Mouse (Mus musculus): ENCODE results near the gene Brca1.
"Not testable (repeated sequence)": the region's sequence is repeated elsewhere in the genome, so short reads cannot be mapped to it uniquely, and the experiment has no call there.

Brca1 gene

DNA sequence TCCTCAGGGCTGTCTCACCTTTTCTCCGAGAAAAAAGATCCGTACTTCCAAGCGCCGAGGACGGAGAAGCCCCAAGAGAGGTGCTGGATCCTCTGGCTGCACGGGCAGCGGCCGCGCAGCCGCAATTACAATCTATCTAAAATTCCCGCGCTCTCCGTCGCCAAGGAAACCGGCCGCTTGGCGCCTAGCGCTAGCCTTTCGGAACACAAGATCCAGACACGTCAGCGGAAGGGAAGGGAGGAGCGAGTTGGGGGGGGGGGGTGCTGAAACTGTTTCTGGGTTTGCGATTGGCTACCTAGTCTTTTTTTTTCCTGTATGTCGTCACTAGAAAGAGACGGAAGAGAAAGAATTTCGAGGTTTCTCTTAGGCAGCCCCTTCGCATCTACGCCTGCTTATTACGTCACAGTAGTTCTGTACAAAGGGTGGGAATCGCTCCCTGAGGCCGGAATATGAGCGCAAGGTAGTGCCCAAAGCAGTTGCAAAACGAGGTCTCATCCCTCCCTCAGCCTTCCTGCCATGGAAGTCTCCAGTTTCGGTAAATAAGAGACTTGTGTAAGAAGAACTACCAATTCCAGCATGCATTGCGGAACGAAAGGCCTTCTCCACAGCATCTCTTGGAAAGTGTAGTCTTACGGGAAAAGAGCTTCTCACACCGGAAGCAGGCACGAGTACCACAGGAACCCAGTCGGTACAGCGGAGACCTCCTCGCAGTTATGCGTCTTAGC lies at the start of gene Brca1, which contains the start of gene Nbr1:
TSS of gene Brca1 (minus strand) at position 205 of the 725 bp plus-strand sequence.
TSS of gene Nbr1 (plus strand) at position 399 of the 725 bp plus-strand sequence.
- peak; percentile 91 for DNase-seq

DNA sequence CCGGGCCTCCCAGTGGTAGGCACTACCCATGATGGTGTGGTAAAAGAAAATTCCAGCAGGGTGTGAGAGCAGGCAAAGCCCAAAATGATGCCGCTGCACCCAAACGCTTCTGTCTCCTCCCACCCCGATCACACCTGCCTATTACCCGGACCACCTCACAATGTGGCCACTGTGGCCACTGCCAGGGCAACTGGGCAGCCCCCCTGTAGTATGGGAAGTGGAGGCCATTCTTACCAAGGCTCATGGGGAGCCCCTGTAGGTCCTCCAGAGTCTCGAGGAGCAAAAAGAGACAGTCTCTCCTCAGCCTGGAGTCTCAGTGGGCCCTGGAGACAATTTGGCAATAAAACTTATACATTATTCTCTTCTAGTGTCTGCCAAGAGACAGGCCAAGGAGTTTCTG lies 47.4 kb upstream of the Brca1 start, which contains the start of gene Gm11634:
TSS of gene Gm11634 (minus strand) at position 101 of the 400 bp plus-strand sequence.
- no peak for DNase-seq

DNA sequence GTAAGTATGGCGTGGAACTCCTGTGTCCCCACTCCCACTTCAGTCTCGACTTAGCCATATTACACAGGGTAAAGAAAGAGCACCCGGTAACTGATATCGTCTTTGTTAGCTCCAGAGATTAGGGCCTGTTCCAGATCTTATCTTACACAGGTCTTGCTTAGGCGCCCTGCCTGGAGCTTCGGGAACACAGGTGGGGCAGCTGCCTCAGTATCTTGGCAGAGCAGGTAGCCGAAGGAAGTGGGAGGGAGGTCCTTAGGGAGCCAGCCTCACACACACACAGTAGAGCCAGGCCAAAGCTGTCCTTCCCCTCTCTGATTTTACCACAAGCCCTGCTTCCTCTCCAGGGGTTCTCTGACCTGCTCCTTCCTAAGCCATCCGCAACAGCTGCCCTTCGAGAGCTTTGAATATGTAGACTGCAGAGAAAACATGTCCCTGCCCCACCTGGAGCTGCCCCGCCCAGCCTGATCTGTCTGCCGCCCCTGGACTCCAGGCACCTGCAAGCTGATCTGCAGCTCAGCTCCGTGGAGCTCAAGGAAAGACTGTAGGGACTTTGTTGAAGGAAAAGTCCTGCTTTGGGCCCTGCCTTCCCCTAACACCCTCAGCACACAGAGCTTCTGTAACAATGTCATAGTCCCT lies 38.4 kb upstream of the Brca1 start:
- DNase-seq = no peak

DNA sequence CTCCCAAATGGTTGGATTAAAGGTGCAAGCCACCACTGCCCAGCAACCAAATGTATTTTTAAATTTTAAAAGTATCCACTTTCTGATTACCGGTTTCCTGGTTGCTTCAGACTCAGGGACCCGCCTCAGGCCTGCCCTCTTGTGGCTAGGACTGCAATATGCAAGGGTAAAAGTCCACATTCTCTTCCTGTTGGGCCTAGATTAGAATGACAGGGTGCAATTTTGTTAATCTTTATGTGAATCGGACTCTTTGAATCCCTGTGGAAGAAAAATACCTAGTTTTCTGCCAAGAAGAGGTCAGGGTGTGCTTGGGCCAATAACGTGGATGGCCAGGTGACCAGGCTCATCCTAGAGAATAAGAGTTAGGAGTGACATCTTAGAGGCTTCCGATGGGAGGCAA lies 37.7 kb upstream of the Brca1 start:
- DNase-seq = peak; percentile 22

- DNase-seq = no peak
Measured at GRCm38 (mm10) chr11:101588868-101589267, 37.1 kb upstream of the Brca1 start.

DNA sequence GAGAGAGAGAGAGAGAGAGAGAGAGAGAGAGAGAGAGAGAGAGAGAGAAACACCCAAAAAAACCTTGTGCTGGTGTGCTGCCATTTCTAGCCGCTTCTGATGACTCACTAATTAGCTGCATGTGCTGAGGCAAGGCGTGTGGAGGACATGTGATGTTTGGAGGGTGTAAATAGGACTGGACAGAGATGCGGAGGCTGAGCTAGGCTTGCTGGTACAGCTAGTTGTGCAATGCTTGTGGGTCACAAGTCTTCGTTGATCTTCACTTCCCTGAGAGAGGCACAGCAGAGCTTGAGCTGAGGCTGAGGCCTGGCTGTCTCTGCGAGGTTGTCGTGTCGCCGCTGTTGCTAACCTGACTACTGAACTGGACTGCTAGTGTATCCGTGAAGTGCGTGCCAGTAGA lies 35.9 kb upstream of the Brca1 start:
- no peak for DNase-seq

GRCm38 (mm10) chr11:101585805-101586204 lies 34.0 kb upstream of the Brca1 start:
- DNase-seq = no peak

- not testable (repeated sequence) for DNase-seq
Measured at GRCm38 (mm10) chr11:101585031-101585430, 33.3 kb upstream of the Brca1 start.

DNA sequence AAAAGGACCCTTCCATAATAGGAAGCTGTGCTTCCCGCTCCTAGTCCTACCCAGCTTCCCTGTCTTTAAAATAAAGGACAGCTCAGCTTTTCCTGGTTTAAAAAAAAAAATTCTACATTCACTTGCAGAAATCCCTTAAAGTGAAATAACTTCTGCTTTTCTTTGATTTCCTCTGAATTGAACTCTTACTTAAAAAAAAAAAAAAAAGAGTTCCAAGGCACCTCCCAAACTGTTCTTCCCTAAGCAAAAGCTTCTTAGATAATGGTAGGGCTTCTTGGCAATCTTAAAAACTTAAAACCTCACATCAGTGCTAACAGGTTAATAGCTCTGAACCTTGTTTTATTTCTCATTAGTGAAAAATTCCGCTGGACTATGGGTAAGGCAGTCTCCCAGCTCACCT lies 31.4 kb upstream of the Brca1 start:
- no peak for DNase-seq

GRCm38 (mm10) chr11:101582054-101583035 lies 30.6 kb upstream of the Brca1 start, which contains the start of gene Tmem106a:
Gene Tmem106a, plus strand, starts transcription at chr11:101582242.
- no peak for DNase-seq

DNA sequence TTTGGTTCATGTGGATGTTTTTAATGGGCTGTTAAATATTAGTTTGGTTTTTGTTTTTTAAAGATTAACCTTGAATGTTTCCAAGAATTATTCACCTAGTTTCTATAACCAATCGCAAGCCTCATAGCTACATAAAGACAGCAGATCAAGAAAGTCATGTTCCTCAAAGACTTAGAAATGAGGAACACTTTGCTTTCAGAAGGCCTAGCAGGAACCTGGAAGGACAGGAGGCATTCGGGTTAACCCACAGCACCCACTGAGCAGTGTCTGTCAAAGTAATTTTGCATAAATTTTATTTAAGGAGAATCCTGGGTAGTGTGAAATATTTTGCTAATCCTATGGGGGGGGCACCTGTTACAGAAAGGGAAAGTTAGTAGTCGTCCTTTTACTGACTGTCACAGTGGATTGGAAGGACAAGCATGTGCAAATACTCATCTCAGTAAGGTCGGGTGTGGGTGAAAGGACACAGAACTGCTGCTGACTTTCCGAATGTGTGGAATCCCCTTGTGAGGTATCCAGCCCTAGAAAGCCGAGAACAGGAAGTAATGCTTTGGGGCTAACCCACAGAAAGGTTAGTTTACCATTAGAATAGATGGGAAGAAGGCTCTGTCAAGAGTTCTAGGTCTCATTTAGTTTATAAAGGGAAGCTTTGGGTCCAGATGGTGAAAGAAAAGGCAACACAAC lies 29.5 kb upstream of the Brca1 start:
- DNase-seq = no peak

DNA sequence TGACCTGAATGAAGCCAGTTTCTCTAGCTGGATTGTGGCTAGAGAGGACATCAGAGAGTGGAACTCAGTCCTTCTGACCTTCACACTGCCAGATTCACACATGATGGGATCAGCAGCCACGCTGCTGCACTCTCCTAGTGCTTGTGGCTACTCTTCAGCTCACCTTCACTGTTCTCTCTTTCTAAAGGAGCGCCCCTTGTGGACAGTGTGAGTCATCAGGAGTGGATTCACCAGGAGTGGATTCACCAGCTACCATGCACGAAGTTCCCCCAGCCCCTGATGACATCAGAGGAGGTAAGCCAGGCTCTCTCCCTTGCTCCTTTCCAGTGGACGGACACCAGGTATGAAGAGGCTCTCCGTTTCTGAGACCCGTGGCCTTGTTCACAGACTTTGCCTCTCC lies 24.4 kb upstream of the Brca1 start:
- no peak for DNase-seq

DNA sequence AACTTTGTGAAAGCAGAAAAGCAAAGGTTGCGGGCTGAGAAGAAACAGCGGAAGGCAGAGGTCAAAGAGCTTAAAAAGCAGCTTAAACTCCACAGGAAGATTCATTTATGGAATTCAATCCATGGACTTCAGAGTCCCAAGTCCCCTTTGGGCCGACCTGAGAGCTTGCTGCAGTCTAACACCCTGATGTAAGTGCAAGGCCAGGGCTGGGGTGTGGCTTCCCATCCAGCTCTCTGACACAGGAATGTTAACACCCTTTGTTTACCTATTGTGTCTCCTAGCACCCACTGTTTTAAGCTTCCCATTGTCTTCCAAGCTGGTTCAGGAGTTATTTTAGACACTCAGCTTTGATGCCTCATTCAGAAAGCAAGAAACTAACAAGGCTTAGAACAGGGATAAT lies 16.7 kb upstream of the Brca1 start:
- no peak for DNase-seq

GRCm38 (mm10) chr11:101562391-101562790 lies 10.6 kb upstream of the Brca1 start:
- no peak for DNase-seq

GRCm38 (mm10) chr11:101556954-101557353 lies 5.2 kb upstream of the Brca1 start:
- no peak for DNase-seq

DNA sequence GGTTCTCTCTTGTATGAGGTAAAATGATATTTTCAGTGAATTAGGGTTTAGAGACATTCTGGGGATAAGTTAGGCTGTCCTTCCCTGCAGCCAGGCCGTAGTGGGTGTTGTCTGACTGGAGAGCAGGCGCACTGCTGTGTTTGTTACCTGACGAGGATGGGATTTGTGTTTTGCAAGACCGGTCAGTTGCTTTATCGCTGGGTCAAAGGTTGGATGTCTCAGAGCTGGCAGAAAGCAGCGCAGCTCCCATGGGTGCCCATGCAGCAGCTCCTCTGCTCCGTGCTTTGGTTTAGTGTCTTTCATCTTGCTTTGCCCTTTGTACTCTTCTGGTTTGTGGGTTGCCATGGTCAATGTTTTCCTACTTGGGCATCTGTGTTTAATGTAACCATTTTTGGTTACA lies 4.8 kb upstream of the Brca1 start:
- DNase-seq = no peak

DNA sequence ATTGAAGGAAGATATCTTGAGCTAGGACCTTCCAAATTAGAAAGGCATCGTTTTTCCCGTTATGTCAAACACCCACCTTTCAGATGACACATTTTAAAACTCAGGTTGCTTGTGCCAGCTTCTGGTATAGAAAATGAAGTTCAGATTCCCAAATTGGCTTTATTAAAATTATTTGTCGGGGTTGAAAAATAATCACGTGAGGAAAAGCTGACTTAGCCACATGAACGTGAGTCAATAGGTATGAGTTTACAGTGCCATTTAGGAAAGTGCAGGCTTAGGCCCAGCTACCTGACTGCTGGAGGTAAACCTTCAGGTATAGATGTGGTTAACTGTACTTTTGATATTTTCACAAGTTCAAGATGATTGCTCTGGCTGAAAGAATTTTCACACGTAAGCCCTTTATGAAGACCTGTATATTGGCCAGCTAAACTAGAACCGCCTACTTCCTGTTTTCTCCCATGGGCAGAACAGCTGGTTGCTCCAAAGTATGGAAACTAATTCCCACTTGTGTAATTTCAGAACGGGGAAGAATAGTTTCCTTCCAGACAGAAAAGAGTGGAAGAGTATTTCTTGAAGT lies 1.7 kb upstream of the Brca1 start:
- DNase-seq = peak; percentile 32

DNA sequence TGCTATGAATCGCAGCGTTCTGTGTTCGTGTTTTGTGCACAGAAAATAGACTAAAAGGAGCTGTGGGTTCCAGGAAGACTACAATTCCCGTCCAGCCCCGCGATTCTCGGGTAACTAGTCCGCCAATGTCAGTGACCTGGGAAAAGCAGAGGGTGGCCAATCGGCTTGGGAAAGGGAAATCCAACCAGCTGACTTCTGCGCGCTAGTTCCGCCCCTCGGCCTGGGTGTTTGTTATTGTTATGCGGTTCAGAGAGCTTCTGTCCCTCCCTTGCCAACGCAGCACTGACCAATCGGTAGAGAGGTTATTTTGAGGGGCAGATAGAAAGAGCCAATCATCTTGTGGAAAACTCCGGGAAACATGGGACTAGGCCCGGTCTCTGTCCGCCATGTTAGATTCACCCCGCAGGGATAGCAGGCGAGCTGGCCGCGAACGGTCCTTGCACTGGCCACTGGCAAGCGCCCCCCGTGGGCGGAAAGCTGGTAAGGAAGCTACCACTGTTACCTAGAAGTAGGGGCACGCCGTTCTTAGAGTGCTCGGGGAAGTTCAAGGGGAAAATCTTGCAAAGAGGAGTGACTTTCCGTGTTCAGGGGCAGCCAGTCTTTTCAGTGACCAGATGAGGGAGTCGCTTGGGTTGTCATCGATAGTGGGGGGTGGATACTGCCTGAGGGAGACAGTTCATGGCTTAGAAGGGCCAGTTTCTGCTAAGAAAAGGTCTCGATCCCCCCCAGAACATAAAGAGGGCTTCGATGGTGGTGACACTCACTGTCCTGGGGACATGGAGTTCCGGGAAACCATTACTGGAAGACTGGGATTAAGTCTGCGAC lies 933 bp upstream of the Brca1 start:
- peak; percentile 99 for DNase-seq

GRCm38 (mm10) chr11:101548526-101548925 lies 3.2 kb downstream of the Brca1 start:
- DNase-seq = no peak

GRCm38 (mm10) chr11:101544132-101544531 lies 7.6 kb downstream of the Brca1 start:
- DNase-seq = no peak

DNA sequence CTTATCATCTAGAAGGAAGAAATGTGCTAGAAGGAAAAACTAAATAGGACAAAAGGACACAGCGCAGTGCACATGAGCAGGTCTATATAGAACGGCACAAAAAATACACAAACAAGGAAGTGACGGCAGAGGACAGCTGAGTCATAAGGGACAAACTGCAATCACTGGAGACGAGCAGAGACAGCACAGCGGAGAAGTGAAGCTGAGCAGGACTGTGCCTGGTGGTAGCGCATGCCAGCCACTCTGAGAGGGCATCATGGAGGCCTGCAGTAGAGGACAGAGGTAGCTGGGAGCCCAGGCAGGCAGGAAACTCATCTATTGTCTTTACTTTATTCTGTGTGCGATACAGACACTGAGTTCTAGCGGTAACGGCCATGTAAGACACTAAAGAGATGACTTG lies 8.2 kb downstream of the Brca1 start:
- no peak for DNase-seq

Measured in cerebellum, adult 9-11 months (tissue).